Mouse (Mus musculus) liver, embryonic 14.5 days (tissue): ENCODE results near the gene Cbfb.

Experiments used
- CTCF ChIP-seq: IDR thresholded peaks from 2 replicates; pipeline ENCODE4 v1.5.1; 2016; ENCODE audit warnings: antibody characterized with exemption, low read depth, control low read depth
- EP300 ChIP-seq: IDR thresholded peaks from 2 replicates; pipeline ENCODE4 v1.6.1; 2016; ENCODE audit warnings: antibody characterized with exemption, low read depth

DNA sequence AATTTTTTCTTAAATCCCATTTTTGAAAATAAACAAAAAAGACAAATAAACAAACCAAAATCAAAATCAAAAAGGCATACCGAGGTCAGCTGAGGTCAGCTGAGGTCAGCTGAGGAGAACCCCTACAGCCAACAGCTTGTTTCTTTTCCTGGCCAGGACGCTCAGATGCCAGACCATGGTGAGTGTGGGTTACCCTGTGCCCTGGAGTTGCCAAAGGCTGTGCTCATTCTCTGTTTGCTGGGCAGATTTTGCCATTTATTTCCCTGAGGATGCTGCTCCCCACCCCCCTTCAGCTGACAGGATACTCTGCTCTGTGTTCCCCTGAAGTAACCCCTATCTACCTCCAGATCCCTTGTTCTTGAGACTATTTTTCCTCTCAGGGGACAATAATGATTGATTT, 3.4 kb upstream of the Cbfb start:
- no peak for TF ChIP-seq CTCF
- no peak for TF ChIP-seq EP300
